Mouse (Mus musculus) heart, postnatal 0 days (tissue): ENCODE data around the gene Acd.
A peak's percentile ranks its signal among the peaks of the same experiment; 100 is the strongest.

Source experiments
- CTCF ChIP-seq: IDR thresholded peaks from 2 replicates; pipeline ENCODE4 v1.5.1; 2016; ENCODE audit warnings: antibody characterized with exemption, control low read depth, low read depth
- EP300 ChIP-seq: IDR thresholded peaks from 2 replicates; pipeline ENCODE4 v1.6.1; 2016; ENCODE audit warnings: antibody characterized with exemption, low read depth

DNA sequence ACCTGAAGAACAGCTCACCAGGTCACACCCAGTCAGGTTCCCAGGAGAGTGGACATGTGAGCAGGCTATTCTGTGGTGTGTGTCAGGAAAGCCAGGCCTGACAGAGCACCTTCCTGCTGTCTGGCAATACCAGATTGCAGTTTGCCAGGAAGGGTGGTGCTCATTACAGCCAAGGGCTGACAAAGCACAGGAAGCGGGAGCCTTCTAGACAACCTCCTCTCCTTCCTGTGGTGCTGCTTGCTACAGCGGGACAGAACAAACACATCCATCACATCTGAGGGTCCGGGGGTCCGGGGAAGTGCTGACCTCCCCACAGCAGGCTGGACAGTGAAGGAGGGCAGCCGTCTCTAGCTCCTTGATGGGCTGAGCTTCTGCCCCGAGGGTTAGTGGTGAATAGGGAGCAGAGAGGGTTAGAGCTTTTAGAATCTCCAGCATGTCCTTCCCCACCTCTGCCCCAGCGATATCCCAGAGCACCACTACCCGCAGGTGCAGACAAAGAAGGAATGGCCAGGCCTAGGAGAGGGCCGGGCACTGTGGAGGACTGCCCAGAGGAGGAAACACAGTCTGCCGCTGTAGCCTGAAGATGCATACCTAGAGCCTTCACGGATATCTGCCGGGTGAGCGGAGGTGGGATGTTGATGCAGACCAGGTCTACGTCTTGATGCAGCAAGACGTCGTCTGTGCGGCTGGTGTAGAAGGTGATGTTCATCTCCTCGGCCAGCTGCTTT is 26.7 kb upstream of the Acd start:
- TF ChIP-seq CTCF (no peak), EP300 (peak; percentile 91)
